Mouse (Mus musculus): ENCODE measurements around the gene Adam1a.

Gene Adam1a

GRCm38 (mm10) chr5:121544910-121545792 is at the start of gene Adam1a, which contains the start of gene Gm42878:
Gene Adam1a, minus strand, starts transcription at chr5:121545482.
Gene Gm42878, minus strand, starts transcription at chr5:121545482.
- peak; percentile 22 for DNase-seq (ENCODE audit: low spot score)

GRCm38 (mm10) chr5:121594714-121595313 is 49.5 kb upstream of the Adam1a start:
- DNase-seq (ENCODE audit: low spot score) = no peak

- DNase-seq (ENCODE audit: low spot score) = peak; percentile 88
These were observed 48.4 kb upstream of the Adam1a start, which contains the start of gene Aldh2 for GRCm38 (mm10) chr5:121593451-121594401. Gene Aldh2, minus strand, starts transcription at chr5:121593824.

- peak; percentile 44 for DNase-seq (ENCODE audit: low spot score)
These were observed 47.6 kb upstream of the Adam1a start for GRCm38 (mm10) chr5:121592816-121593407.

- DNase-seq (ENCODE audit: low spot score) = no peak
These were observed 47.0 kb upstream of the Adam1a start for GRCm38 (mm10) chr5:121592064-121592815.

GRCm38 (mm10) chr5:121591417-121592063 is 46.3 kb upstream of the Adam1a start:
- no peak for DNase-seq (ENCODE audit: low spot score)

- no peak for DNase-seq (ENCODE audit: low spot score)
These were observed 44.6 kb upstream of the Adam1a start for GRCm38 (mm10) chr5:121589928-121590327.

GRCm38 (mm10) chr5:121586400-121587039 is 41.2 kb upstream of the Adam1a start:
- DNase-seq (ENCODE audit: low spot score) = no peak

GRCm38 (mm10) chr5:121585699-121586098 is 40.4 kb upstream of the Adam1a start:
- DNase-seq (ENCODE audit: low spot score) = no peak

- DNase-seq (ENCODE audit: low spot score) = no peak
These were observed 39.7 kb upstream of the Adam1a start for GRCm38 (mm10) chr5:121585005-121585404.

GRCm38 (mm10) chr5:121583765-121584501 is 38.7 kb upstream of the Adam1a start:
- peak; percentile 88 for DNase-seq (ENCODE audit: low spot score)

GRCm38 (mm10) chr5:121581945-121582344 is 36.7 kb upstream of the Adam1a start:
- no peak for DNase-seq (ENCODE audit: low spot score)

GRCm38 (mm10) chr5:121576927-121577488 is 31.7 kb upstream of the Adam1a start:
- DNase-seq (ENCODE audit: low spot score) = no peak

- no peak for DNase-seq (ENCODE audit: low spot score)
These were observed 30.6 kb upstream of the Adam1a start for GRCm38 (mm10) chr5:121575867-121576266.

GRCm38 (mm10) chr5:121574145-121574544 is 28.9 kb upstream of the Adam1a start:
- no peak for DNase-seq (ENCODE audit: low spot score)

GRCm38 (mm10) chr5:121570787-121571186 is 25.5 kb upstream of the Adam1a start:
- DNase-seq (ENCODE audit: low spot score) = no peak

- no peak for DNase-seq (ENCODE audit: low spot score)
These were observed 24.7 kb upstream of the Adam1a start for GRCm38 (mm10) chr5:121569881-121570420.

GRCm38 (mm10) chr5:121566035-121566681 is 20.9 kb upstream of the Adam1a start:
- peak; percentile 75 for DNase-seq (ENCODE audit: low spot score)
